Mouse (Mus musculus) forebrain, embryonic 11.5 days (tissue): ENCODE results near the gene Dlg4. TPM values are rescaled to one million over a fixed set of nuclear protein-coding genes. Genes with fewer than 3 reads are reported as not detected.

ENCODE experiments used
- ATAC-seq: fragments of 200-750 bp; cut with Nextera tagmentation; replicated peaks from 2 replicates; pipeline ENCODE4 v1.8.0; 2017; ENCODE audit warnings: moderate TSS enrichment; ENCODE audit not compliant: low FRiP score
- DNase-seq: peaks from one replicate; pipeline ENCODE4 v3.0.0-alpha.2; 2017; ENCODE audit warnings: low spot score
- H3K27ac ChIP-seq: fragments of 300-500 bp; sonication (generic); 2 replicates; pipeline ENCODE4 v1.5.1; 2014; ENCODE audit warnings: low read depth, low read length
- H3K27me3 ChIP-seq: fragments of 300-500 bp; sonication (generic); 2 replicates; pipeline ENCODE4 v1.6.1; 2014; ENCODE audit warnings: mild to moderate bottlenecking, low read length, mixed read lengths; ENCODE audit not compliant: control insufficient read depth, insufficient read depth
- H3K36me3 ChIP-seq: fragments of 300-500 bp; sonication (generic); 2 replicates; pipeline ENCODE4 v1.6.1; 2014; ENCODE audit warnings: mild to moderate bottlenecking, low read length, moderate library complexity, mixed read lengths; ENCODE audit not compliant: control insufficient read depth, insufficient read depth
- H3K4me1 ChIP-seq: fragments of 300-500 bp; sonication (generic); replicated peaks from 2 replicates; pipeline ENCODE4 v1.6.1; 2014; ENCODE audit warnings: low read length, mixed read lengths; ENCODE audit not compliant: control insufficient read depth, insufficient read depth
- H3K4me2 ChIP-seq: fragments of 300-500 bp; sonication (generic); 2 replicates; pipeline ENCODE4 v1.6.1; 2014; ENCODE audit warnings: low read depth, mild to moderate bottlenecking, low read length, moderate library complexity, mixed read lengths; ENCODE audit not compliant: severe bottlenecking
- H3K4me3 ChIP-seq: fragments of 300-500 bp; sonication (generic); 2 replicates; pipeline ENCODE4 v1.5.1; 2014; ENCODE audit warnings: low read depth, low read length
- H3K9ac ChIP-seq: fragments of 300-500 bp; sonication (generic); 2 replicates; pipeline ENCODE4 v1.6.1; 2014; ENCODE audit warnings: low read length
- H3K9me3 ChIP-seq: fragments of 300-500 bp; sonication (generic); 2 replicates; pipeline ENCODE4 v1.6.1; 2016; ENCODE audit warnings: low read length, mixed read lengths; ENCODE audit not compliant: control insufficient read depth
- WGBS: fragments of 180-500 bp; shearing (Covaris S2); extraction: QIAGEN DNeasy Blood & Tissue Kit; methylation state at CpG from one replicate; pipeline ENCODE4 v1.1.7; 2014; 5-methylcytosine and 5-hydroxymethylcytosine counted together
- polyA plus RNA-seq: library from polyadenylated mRNA; unstranded; fragments of >200 nt; fragmentation: Nextera tagmentation; extraction: Ambion mirVana; gene quantifications from 2 replicates; pipeline ENCODE4 v1.2.1, GENCODE M21; 2014

Dlg4 gene
- 18.2 and 21.5 TPM in 2 replicates for polyA plus RNA-seq

- H3K4me3 ChIP-seq, result peak within 1 kb of the TSS; percentile 62
- H3K9ac ChIP-seq, result peak within 1 kb of the TSS; percentile 78
- no peaks in the 10 kb centered on the region for H3K9me3 ChIP-seq
- no peaks in the 10 kb centered on the region for H3K27me3 ChIP-seq
- 70% methylated on average over 3 of the region's 3 CpGs for WGBS
- H3K4me1 ChIP-seq, result peaks cover 35% of the 10 kb centered on the region
- no peak for ATAC-seq
- DNase-seq, result no peak
- peak within 1 kb of the TSS; percentile 65 for H3K4me2 ChIP-seq
- no peaks in the 10 kb centered on the region; the same call in 1 of the 2 replicates for H3K36me3 ChIP-seq
- H3K27ac ChIP-seq, result peak within 1 kb of the TSS; percentile 53; the same call in 1 of the 2 replicates
Observed at GRCm38 (mm10) chr11:70016669-70017068, at the start of gene Dlg4. Gene Dlg4, plus strand, starts transcription at chr11:70016942.

GRCm38 (mm10) chr11:69968793-69969192 lies 47.9 kb upstream of the Dlg4 start:
- ATAC-seq, result no peak

GRCm38 (mm10) chr11:69970222-69970621 lies 46.5 kb upstream of the Dlg4 start:
- H3K27ac ChIP-seq, result no peak overlapping the region
- peaks cover 27% of the 10 kb centered on the region for H3K27me3 ChIP-seq
- peaks cover 4% of the 10 kb centered on the region; the same call in 1 of the 2 replicates for H3K36me3 ChIP-seq
- DNase-seq (no peak), ATAC-seq (no peak)
- no peak overlapping the region for H3K4me2 ChIP-seq
- no peak overlapping the region for H3K4me3 ChIP-seq
- no peak overlapping the region for H3K9ac ChIP-seq
- no peaks in the 10 kb centered on the region for H3K9me3 ChIP-seq
- peaks cover 9% of the 10 kb centered on the region for H3K4me1 ChIP-seq
- 92% methylated on average over 6 of the region's 6 CpGs for WGBS

More at GRCm38 (mm10) chr11:69968793-69969192, 47.9 kb upstream of the Dlg4 start:
- H3K4me2 ChIP-seq, result no peak overlapping the region
- 88% methylated on average over 4 of the region's 4 CpGs for WGBS
- no peak overlapping the region for H3K4me3 ChIP-seq
- peaks cover 9% of the 10 kb centered on the region for H3K4me1 ChIP-seq
- DNase-seq, result no peak
- no peaks in the 10 kb centered on the region for H3K9me3 ChIP-seq
- no peak overlapping the region for H3K9ac ChIP-seq
- H3K27ac ChIP-seq, result no peak overlapping the region
- H3K27me3 ChIP-seq, result peaks cover 40% of the 10 kb centered on the region
- no peaks in the 10 kb centered on the region; the same call in 1 of the 2 replicates for H3K36me3 ChIP-seq

GRCm38 (mm10) chr11:69970775-69971174 lies 46.0 kb upstream of the Dlg4 start:
- DNase-seq (no peak), ATAC-seq (no peak)
- Histone ChIP-seq H3K4me3 (no peak overlapping the region), H3K27ac (no peak overlapping the region), H3K9ac (no peak overlapping the region), H3K36me3 (peaks cover 4% of the 10 kb centered on the region; the same call in 1 of the 2 replicates), H3K4me2 (no peak overlapping the region), H3K9me3 (no peaks in the 10 kb centered on the region), H3K4me1 (peaks cover 7% of the 10 kb centered on the region), H3K27me3 (peaks cover 22% of the 10 kb centered on the region)
- 89% methylated on average over 3 of the region's 3 CpGs for WGBS

GRCm38 (mm10) chr11:69974907-69975306 lies 41.8 kb upstream of the Dlg4 start:
- DNase-seq (no peak), ATAC-seq (no peak)
- H3K27ac ChIP-seq, result no peak overlapping the region
- H3K4me2 ChIP-seq, result no peak overlapping the region
- no peaks in the 10 kb centered on the region for H3K27me3 ChIP-seq
- 94% methylated on average over 2 of the region's 2 CpGs for WGBS
- H3K4me1 ChIP-seq, result peaks cover 3% of the 10 kb centered on the region; the same call in 1 of the 2 replicates
- H3K36me3 ChIP-seq, result peaks cover 7% of the 10 kb centered on the region
- no peaks in the 10 kb centered on the region for H3K9me3 ChIP-seq
- no peak overlapping the region for H3K4me3 ChIP-seq
- no peak overlapping the region for H3K9ac ChIP-seq

- H3K27ac ChIP-seq, result no peak overlapping the region
- no peaks in the 10 kb centered on the region for H3K27me3 ChIP-seq
- H3K9ac ChIP-seq, result no peak overlapping the region
- H3K9me3 ChIP-seq, result no peaks in the 10 kb centered on the region
- WGBS, result 89% methylated on average over 4 of the region's 4 CpGs
- no peak overlapping the region for H3K4me2 ChIP-seq
- H3K4me1 ChIP-seq, result peaks cover 3% of the 10 kb centered on the region; the same call in 1 of the 2 replicates
- no peak for ATAC-seq
- DNase-seq, result no peak
- H3K4me3 ChIP-seq, result no peak overlapping the region
- peaks cover 7% of the 10 kb centered on the region for H3K36me3 ChIP-seq
Observed at GRCm38 (mm10) chr11:69976271-69976670, 40.5 kb upstream of the Dlg4 start.

GRCm38 (mm10) chr11:69979827-69980195 lies 36.9 kb upstream of the Dlg4 start:
- Histone ChIP-seq H3K36me3 (peaks cover 5% of the 10 kb centered on the region), H3K4me2 (peak overlapping the region; percentile 93), H3K4me3 (peak overlapping the region; percentile 89), H3K27me3 (no peaks in the 10 kb centered on the region), H3K9ac (peak overlapping the region; percentile 91), H3K9me3 (no peaks in the 10 kb centered on the region), H3K27ac (peak overlapping the region; percentile 99), H3K4me1 (peaks cover 16% of the 10 kb centered on the region)
- no peak for ATAC-seq
- no peak for DNase-seq
- WGBS, result 5% methylated on average over 16 of the region's 16 CpGs

- Histone ChIP-seq H3K27ac (peak overlapping the region; percentile 99), H3K4me1 (peaks cover 16% of the 10 kb centered on the region), H3K27me3 (no peaks in the 10 kb centered on the region), H3K9ac (peak overlapping the region; percentile 91), H3K36me3 (peaks cover 3% of the 10 kb centered on the region), H3K4me3 (peak overlapping the region; percentile 89), H3K4me2 (peak overlapping the region; percentile 93), H3K9me3 (no peaks in the 10 kb centered on the region)
- DNase-seq (peak; percentile 99), ATAC-seq (peak; percentile 93)
- WGBS, result under 1% methylated on average over 50 of the region's 60 CpGs
Observed at GRCm38 (mm10) chr11:69980196-69981140, 36.3 kb upstream of the Dlg4 start.
